Mouse (Mus musculus) neutrophil, adult 65 days (primary cell): Measurements from ENCODE around the gene C1qtnf4. TPM values are rescaled to one million over a fixed set of nuclear protein-coding genes. Genes with fewer than 3 reads are reported as not detected.

ENCODE experiments used
- total RNA-seq: library from RNA; stranded (reverse); gene quantifications from 2 replicates; pipeline ENCODE4 v1.2.4, GENCODE M21; 2023

The C1qtnf4 gene
- not detected in 2 replicates for total RNA-seq

DNA sequence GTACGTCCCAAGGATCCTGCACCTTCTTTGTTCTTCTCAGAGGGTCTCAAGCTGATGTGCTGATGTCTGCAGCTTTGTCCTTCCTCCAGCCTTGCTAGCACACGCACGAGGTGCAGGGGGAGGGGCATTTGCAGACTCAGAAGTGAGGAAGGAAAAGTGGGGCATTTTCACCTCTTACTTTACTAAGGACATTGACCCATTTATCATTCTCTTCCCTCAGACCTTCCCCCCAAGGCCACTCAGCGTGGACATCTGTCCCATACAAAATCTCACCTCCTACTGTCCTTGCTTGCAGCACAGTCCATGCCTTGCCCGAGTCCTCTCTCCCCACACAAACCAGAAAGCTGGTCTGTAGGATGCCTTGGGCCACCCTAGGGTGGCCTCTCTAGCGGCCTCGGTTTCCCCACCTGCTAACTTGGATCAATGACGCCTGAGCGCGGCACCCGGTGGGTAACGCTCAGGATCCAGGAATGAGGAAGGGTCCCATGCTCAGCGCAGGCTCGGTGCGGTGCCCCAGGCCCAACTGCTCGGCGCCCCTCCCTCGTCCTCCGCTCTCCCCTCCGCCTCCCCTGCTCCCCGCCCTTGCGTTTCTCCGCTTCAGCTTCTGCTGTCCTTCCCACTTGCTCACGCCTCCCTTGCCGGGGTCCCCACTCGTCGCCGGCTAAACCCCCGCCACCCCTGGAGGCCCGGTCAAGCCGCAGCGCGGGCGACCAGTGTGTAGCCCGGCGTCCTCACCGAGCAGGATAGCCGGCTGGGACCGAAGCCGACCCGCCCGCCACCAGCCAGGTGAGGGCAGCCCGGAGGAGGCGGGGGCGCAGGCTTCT, at the start of gene C1qtnf4:
TSS of gene C1qtnf4 (plus strand) at position 643 of the 824 bp plus-strand sequence.

DNA sequence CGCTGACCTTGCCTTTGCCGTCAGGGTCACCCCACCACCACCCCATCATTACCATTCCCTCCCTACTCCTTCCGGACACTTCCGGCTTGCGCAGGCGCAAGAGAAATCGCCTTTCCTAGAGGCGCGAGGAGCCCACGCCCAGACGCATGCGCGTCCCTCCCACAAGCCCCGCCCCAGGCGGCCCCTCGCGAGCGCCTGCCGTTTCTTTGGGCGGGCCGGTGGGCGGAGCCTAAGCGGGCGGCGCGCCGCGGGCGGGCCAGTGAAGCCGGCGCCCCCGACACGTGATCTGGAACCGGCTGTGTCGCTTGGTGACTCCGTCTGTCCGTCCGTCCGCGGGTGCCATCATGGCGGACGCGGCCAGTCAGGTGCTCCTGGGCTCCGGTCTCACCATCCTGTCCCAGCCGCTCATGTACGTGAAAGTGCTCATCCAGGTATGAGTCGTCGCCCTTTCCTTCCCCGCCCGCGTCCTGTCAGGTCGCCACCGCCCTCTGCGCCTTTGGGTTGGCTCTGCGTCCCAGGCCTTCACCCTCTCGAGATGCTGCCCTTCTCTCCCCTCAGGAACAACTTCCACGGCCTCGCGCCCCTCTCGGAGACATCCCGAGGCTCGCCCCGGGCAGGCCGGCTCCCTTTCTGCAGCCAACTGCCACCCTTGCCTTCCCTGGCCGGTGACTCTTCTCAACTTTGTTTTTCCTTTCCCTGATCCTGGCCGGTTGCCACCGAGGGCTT, 38.5 kb upstream of the C1qtnf4 start, which contains the start of gene Mtch2:
TSS of gene Mtch2 (plus strand) at position 201 of the 726 bp plus-strand sequence.

GRCm38 (mm10) chr2:90904076-90904855, 18.6 kb downstream of the C1qtnf4 start, which contains the start of the genes Kbtbd4 and Ndufs3:
Gene Kbtbd4 (plus strand): TSS chr2:90904740.
Gene Ndufs3 (minus strand): TSS chr2:90904827.

Other genes with a start within 250 kb of the C1qtnf4 start
- 25.3 and 40.3 TPM in 2 replicates for gene Nup160, start 208.6 kb upstream of the C1qtnf4 start, total RNA-seq
- gene Fnbp4, start 140.5 kb upstream of the C1qtnf4 start, total RNA-seq: 144 and 199 TPM in 2 replicates
- gene Agbl2, start 103.1 kb upstream of the C1qtnf4 start, total RNA-seq: 0.16 and 0.39 TPM in 2 replicates
- gene Mtch2, start 38.7 kb upstream of the C1qtnf4 start, total RNA-seq: 69.2 and 76.2 TPM in 2 replicates
- gene Kbtbd4, start 18.9 kb downstream of the C1qtnf4 start, total RNA-seq: 14.4 and 19.7 TPM in 2 replicates
- gene Ndufs3, start 19.0 kb downstream of the C1qtnf4 start, total RNA-seq: 46.2 and 55.8 TPM in 2 replicates
- gene Celf1, start 54.5 kb downstream of the C1qtnf4 start, total RNA-seq: 29.6 and 40.1 TPM in 2 replicates
- gene Rapsn, start 149.8 kb downstream of the C1qtnf4 start, total RNA-seq: 0.44 and 0.64 TPM in 2 replicates
- 102 and 117 TPM in 2 replicates for gene Psmc3, start 168.1 kb downstream of the C1qtnf4 start, total RNA-seq
- 21.4 and 23.5 TPM in 2 replicates for gene Slc39a13, start 184.6 kb downstream of the C1qtnf4 start, total RNA-seq
- gene Spi1, start 196.5 kb downstream of the C1qtnf4 start, total RNA-seq: 494 and 571 TPM in 2 replicates
- 2.2 and 2.8 TPM in 2 replicates for gene Mybpc3, start 232.3 kb downstream of the C1qtnf4 start, total RNA-seq